Mouse (Mus musculus) cerebellum, adult 18-20 months (tissue): ENCODE results near the gene Rmdn2.

ENCODE experiments used
- DNase-seq, 2 experiments: peaks; one replicate each; pipeline ENCODE4 v3.0.0; 2021

Gene Rmdn2

GRCm38 (mm10) chr17:79611545-79611944 is at the start of gene Rmdn2:
Gene Rmdn2, plus strand, starts transcription at chr17:79611863.
- DNase-seq = no peak

- DNase-seq = no peak
Measured at GRCm38 (mm10) chr17:79563067-79563620, 48.5 kb upstream of the Rmdn2 start.

GRCm38 (mm10) chr17:79563721-79564120 is 47.9 kb upstream of the Rmdn2 start:
- no peak for DNase-seq

DNA sequence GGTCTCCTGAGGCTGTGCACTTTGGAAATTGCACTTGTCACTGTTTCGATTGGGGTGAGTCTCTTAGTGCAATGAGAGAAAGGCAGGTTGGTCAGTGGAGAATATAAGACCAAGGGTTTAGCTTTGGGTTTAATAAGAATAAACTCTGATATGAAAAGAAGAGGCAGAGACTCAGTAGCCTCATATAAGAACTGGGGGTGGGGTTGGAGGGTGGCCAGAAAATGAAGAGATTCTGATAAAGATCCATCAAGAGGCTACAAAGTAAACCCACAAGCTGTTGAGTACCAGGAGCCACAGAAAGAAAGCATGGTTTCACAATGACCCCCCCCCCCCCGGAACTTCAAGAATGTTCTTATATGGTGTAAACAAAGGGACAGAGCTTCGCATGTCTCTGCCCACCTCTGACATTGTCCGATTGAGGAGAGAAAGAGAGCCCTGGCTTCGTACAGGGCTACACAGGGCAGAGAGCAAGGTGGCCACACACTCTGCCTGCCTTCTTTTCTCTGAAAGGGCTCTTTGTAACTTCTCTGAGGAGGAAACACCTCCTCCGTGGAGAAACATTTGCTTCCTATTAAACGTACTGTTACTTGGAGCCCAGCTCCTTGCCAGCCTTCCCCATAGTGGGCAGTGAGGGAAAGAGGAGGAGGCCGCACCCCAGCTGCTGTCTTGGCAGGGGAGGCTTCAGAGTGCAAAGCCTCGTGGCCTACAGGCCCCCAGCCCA is 46.3 kb upstream of the Rmdn2 start:
- DNase-seq = no peak

DNA sequence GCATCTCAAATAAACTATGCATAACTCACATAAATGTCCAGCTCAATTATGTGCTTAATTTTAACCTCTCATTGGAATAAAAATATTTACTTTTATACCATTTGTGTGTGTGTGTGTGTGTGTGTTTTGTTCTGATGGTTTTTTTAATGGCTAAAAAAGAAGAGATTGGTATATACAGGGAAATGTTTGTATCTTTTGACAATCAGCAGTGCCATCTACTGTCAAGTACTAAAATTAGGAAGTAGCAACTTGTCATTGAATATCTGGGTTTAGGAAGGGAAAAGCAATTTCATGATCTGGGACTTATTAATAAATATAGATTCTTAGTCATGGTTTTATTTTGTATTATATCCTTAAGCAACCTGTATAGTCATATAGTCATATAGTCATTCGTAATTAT is 43.3 kb upstream of the Rmdn2 start:
- no peak for DNase-seq

DNA sequence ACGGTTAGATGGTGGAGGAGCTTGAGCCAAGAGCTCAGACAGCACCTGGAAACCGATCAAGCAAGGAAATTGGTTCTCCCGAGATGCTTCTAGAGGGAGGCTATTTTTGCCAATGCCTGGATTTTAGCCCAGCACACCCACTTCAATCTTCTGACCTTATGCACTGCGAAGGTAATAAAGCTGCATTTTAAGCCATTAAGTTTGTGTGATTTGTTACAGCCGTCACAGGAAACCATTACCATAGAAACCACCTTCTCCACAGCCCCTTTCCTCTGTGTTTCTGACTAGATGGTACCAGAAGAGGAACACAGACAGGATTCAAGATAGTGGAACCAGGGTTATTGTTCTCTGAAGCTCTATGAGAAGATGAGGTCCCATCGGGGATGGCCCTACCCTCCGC is 33.3 kb upstream of the Rmdn2 start:
- DNase-seq = no peak

DNA sequence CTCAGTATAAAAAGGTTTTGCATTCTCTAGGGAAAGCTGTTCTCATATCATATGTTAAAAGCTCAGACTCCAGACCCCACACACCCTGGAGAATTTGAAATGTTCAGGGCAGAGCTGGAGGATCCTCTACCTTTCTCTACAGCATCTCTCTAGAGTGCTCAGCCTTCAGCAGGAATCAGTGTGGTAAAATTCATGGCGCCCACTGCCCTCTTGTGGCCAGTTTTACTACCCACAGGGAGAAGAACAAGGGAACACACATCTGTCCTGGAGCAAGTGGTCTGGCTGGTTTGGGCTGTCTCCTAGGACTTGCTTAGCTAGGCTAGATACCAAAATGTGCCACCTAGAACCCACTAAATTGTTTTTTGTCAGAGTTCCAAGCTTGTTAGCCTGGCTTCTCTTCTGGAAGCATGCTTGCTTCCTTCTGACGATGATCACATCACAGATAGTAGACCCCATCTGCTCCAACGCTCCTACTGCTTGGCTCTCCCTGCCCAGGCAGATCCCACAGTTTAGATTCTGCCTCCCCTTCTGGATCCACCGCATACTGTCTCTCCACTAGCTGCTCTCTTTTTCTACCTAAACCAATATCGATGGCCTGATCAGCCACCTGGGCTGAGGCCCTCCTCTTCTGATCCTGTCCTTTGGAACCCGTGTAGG is 31.3 kb upstream of the Rmdn2 start:
- DNase-seq = peak; percentile 69

DNA sequence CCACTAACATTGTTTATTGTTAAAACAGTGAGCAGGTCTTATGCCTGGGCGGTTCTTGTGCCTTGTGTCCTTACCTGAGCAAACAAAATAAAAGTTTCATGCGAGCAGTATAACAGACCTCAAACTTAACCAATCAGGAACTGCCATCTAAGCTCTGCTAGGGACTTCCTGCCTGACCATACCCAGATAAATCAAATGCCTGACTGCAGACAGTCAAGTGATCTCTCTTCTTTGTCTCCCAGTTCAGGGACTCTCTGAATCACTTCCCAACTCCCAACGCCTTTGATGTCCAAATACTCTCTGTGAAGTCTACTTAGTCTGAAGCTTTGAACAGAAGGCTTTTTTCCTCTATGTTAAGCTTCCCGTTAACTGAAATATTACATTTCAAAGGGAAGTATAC is 28.2 kb upstream of the Rmdn2 start:
- DNase-seq = no peak

GRCm38 (mm10) chr17:79584246-79584800 is 27.3 kb upstream of the Rmdn2 start:
- no peak for DNase-seq

DNA sequence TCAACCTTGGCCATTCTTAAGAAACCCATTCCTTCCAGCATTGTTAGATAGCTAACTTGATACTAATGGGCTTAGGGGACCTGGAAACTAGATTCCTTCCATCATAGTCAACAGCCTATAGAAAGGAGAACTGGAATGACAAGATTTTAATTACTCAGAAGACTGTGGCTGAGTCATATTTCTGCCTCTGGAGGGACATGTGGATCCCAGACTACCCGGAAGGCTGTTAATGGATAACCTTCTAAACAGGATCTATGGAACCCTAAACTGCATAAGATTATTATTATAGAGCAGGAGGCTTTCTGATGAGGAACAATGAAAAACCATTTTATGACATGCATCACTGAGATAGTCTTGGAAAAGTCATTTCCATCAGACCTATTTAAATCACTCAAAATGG is 21.8 kb upstream of the Rmdn2 start:
- no peak for DNase-seq

- no peak for DNase-seq
Measured at GRCm38 (mm10) chr17:79595996-79596395, 15.7 kb upstream of the Rmdn2 start.

GRCm38 (mm10) chr17:79598151-79598550 is 13.5 kb upstream of the Rmdn2 start:
- no peak for DNase-seq

GRCm38 (mm10) chr17:79598596-79599577 is 12.8 kb upstream of the Rmdn2 start:
- DNase-seq = no peak

DNA sequence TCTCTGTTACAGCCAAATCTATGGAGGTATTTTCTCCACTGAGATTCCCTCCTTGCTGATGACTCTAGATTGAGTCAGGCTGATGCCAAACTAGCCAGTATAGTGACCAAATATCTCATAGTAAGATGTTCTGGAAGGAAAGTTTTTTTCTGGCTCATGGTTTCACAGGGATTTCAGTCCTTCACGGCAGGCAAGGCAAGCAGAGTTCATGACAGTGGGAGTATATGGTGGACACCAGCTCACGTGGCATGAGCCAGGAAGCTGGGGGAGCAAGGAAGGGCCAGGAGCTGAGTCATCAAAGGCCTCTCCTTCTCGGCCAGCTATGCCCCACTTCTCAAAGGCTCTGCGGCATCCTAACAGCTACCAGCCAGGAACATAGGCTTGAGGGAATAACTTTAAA is 11.6 kb upstream of the Rmdn2 start:
- no peak for DNase-seq

- no peak for DNase-seq
Measured at GRCm38 (mm10) chr17:79602381-79602780, 9.3 kb upstream of the Rmdn2 start.

DNA sequence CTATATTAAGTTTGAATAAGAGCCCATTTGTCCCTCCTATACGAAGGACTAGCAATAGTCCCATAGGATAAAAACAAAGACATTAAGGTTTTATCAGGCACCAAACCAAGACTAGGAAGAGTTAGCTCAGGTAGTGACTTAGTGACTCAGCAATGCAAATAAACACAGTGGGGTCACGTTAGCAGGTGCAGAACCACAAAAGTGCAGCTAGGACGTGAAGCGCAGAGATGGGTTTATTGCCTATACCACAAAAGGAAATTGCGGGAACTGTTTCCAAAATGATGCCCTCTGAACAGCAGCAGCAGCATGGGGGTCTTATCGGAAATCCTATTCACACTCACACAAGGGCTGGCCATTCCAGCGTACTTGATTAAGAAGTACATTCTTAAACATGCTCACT is 8.2 kb upstream of the Rmdn2 start:
- DNase-seq = no peak

DNA sequence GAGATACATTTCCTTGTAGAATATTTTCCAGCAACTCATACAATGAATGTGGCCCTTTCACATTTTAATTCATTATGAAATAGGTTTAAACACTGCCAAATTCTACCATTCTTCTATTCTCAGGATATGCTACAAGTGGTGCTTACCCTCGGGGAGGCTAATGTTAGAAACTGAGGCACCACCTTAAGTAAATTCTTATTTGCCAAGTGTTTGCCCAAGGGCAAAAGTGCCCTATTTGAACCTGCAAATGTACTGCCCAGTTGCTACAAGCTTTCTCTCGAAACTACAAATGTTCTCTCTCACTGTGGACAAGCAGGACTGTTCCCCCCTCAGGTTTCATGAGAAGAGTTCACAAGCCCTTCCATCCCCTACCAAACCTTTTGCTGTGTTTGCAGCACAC is 5.9 kb upstream of the Rmdn2 start:
- no peak for DNase-seq

GRCm38 (mm10) chr17:79609697-79610096 is 2.0 kb upstream of the Rmdn2 start:
- no peak for DNase-seq

DNA sequence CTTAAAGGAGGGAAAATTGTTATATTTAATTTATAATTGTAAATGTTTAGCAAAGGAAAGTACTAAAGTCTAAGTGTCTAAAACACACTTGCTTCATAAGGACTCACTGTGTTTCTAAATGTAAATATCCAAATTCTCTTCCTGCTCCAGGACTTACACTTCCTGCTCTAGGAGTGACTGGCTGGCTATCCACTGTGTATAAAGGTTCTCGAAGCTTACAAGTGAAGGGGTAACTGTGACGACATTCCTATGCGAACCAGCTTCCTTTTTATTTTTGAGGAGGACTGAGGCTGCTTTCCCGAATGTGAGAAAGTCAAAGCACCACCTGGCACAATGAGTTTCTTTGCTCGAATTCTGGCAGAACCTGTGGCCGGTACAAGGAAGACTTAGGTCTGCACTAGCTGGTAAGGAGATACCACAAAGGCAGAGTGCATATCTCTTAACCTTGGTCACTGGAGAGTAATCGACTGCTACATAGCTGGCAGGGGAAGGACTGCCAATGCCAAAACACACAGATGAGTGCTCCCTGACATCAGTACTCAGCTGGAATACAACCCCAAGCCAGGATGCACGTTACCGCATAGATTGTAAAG is 1.4 kb upstream of the Rmdn2 start:
- DNase-seq = no peak

GRCm38 (mm10) chr17:79614691-79615588 is 3.3 kb downstream of the Rmdn2 start:
- DNase-seq = peak; percentile 78 to 89

DNA sequence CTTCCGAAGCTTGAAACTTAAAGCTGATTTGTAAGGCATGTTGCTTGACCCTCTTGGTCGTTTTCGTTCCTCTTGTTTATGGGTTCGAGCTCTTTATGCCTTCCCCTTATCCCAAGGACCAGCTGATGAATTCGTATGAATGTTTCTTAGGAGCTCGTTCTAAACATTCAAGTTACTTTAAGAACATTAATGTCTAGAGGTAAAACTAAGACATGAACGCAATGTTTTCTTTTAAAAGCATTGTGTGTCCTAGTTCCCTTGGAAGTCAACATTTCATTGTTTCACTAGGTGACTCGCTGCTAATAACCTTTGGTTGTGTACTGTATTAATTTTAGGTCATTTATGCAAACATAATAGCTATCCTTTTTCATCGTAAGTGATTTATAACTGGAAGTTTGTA is 4.2 kb downstream of the Rmdn2 start:
- DNase-seq = no peak
